Mouse (Mus musculus) lung, adult 2 months (tissue): ENCODE measurements around the gene Dnah7b. TPM values are rescaled to one million over a fixed set of nuclear protein-coding genes. Genes with fewer than 3 reads are reported as not detected.
A peak's percentile ranks its signal among the peaks of the same experiment; 100 is the strongest.
"Not testable (repeated sequence)": the region's sequence is repeated elsewhere in the genome, so short reads cannot be mapped to it uniquely, and the experiment has no call there.

Experiments used
- DNase-seq: peaks from one replicate; pipeline ENCODE4 v3.0.0; 2022
- H3K4me1 ChIP-seq: fragments of 200-500 bp; 2 replicates; pipeline ENCODE4 v1.6.1; 2011; ENCODE audit warnings: low read length; ENCODE audit not compliant: control insufficient read depth, insufficient read depth
- H3K4me3 ChIP-seq: fragments of 200-500 bp; replicated peaks from 2 replicates; pipeline ENCODE3; 2011; ENCODE audit warnings: low read depth, mild to moderate bottlenecking, control low read depth, low read length; ENCODE audit errors: extremely low read depth
- CTCF ChIP-seq: fragments of 200-500 bp; IDR thresholded peaks from 2 replicates; pipeline ENCODE4 v1.5.1; 2011; ENCODE audit warnings: mild to moderate bottlenecking, low read length, control low read depth; ENCODE audit not compliant: insufficient read depth
- POLR2A ChIP-seq: fragments of 200-500 bp; IDR thresholded peaks from 2 replicates; pipeline ENCODE4 v1.6.1; 2011; ENCODE audit warnings: low read depth, mild to moderate bottlenecking, control low read depth, low read length, borderline replicate concordance; ENCODE audit errors: extremely low read depth
- WGBS: fragments of 180-500 bp; shearing (Covaris S2); methylation state at CpG from one replicate; pipeline ENCODE4 v1.1.7; 2018; 5-methylcytosine and 5-hydroxymethylcytosine counted together
- polyA plus RNA-seq: library from polyadenylated mRNA; depleted of rRNA; stranded (reverse); fragments of >200 nt; gene quantifications from 2 replicates; pipeline ENCODE4 v1.2.3, GENCODE M21; 2012; rRNA removed

Dnah7b gene
- polyA plus RNA-seq: 1.3 and 1.9 TPM in 2 replicates

DNA sequence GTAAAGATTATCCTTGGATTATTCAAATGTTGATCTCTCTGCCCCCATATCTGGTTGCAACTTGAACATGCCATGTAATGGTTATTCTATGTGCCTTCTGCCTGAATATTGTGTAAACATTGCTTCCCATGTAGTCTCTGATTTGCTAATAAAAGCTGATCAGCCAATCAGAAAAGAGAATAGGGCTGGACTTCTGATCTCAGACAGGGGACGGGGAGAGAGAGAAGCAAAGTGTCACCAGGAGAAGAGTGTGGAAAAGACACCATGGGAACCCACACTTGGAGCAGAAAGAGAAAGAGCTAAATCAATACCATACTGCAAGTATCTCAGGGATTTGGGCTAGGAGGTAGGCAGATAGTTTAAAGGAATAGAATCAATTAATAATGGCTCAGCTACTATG lies at the start of gene Dnah7b:
Dnah7b (plus strand) TSS at position 301 of the 400 bp plus-strand sequence.
- peak within 1 kb of the TSS; percentile 62 for H3K4me3 ChIP-seq
- TF ChIP-seq CTCF: no peak
- no peak for TF ChIP-seq POLR2A
- no peak for DNase-seq
- WGBS: 36% methylated on average over 1 of the region's 1 CpGs
- H3K4me1 ChIP-seq: no peaks in the 10 kb centered on the region

DNA sequence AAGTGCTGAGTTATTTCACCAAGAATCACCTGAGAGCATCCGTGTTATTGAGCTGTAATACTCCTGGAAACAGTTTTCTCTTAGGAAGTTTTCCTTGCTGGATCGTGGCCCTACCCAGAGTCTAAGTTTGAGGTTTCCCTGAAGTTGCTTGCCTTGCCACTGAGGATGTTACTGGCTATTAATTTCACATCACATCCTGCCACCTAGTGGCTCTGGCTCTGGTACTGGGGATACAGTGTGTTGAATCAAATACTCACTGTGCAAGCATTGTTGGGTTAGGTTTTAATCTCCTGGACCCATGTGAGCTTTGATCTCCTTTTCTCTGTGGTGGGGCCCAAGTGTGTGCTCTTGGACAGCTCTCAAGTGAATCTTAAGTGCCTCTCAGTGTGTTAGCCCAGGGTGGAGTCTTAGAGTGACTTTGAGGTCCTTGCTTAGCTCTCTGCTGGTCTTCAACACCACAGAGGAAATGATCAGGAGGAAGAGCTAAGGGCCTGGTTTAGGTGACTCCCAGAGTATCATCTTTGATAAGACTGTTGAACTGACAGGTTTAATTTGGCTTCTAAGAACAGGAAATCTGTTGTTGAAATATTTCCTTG lies 47.6 kb upstream of the Dnah7b start:
- no peak overlapping the region for H3K4me3 ChIP-seq
- TF ChIP-seq CTCF (no peak), POLR2A (no peak)
- H3K4me1 ChIP-seq: no peaks in the 10 kb centered on the region
- WGBS: 30% methylated on average over 2 of the region's 2 CpGs
- DNase-seq: no peak

DNA sequence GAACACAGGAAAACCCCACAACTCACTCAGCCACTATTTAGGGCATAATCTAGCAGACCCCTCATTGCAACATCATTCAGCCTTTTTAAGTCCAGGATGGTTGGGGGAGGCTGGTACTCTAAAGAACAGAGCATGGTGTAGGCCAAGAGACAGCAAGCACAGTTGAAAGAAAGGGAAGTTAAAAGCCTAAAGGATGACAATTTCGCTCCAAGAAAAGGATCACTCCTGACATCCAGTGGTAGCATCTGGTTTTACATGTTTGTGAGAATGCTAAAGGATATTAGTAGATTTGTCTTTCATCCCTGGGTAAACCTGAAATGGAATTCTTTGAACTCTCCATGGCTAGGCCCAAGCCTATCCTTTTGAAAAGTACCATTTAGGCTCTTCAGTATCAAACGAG lies 43.9 kb upstream of the Dnah7b start:
- 28% methylated on average over 2 of the region's 2 CpGs for WGBS
- no peak overlapping the region for H3K4me3 ChIP-seq
- TF ChIP-seq POLR2A: no peak
- TF ChIP-seq CTCF: no peak
- no peaks in the 10 kb centered on the region for H3K4me1 ChIP-seq
- no peak for DNase-seq

DNA sequence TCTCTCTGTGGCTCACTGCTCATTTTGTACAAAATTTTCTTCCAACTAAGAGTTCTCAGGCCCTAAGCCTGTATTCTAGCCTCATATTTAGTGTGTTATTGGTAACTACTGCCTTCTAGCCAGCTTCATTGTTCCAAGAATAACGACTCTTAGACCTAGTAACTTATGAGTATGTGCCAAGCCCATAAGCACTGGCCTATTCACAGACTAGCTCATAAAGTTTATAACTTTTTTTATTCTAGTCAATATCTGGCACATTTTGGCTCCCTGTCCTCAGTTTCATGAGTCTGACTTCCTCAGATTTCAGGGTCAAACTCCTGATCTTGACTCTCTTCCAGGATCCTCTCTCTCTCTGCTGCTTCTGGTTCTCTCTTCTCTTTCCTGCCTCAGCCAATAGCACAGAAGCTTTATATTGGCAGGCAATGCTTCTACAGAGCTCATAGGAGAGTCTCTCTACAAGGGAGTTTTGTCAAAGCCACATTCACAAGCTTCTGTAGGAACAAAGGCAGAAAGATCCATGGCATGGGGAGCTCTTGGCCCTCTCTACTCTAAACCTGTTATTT lies 34.0 kb upstream of the Dnah7b start:
- Histone ChIP-seq H3K4me3 (no peak overlapping the region), H3K4me1 (no peaks in the 10 kb centered on the region)
- 40% methylated on average over 1 of the region's 1 CpGs for WGBS
- DNase-seq: no peak
- no peak for TF ChIP-seq CTCF
- TF ChIP-seq POLR2A: no peak

DNA sequence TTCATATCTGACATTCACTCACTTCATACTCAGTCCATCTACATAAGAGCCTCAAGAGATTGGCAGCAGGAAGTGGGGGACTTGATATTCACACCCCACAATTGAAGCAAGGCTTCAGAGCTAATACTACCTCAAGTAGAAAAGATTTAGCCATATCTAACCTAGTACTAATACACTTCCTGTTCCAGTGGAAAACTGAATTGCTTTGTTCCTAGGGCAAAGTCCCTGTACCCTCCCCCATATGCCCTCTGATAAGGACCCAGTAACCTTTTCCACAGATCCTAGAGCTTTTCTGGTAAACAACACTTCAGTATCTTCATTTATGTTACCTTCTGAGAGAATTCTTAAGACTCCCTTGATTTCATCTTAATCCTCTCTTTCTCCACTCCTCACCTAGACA lies 17.9 kb upstream of the Dnah7b start:
- Histone ChIP-seq H3K4me1 (no peaks in the 10 kb centered on the region), H3K4me3 (no peak overlapping the region)
- no peak for DNase-seq
- no peak for TF ChIP-seq POLR2A
- no peak for TF ChIP-seq CTCF

DNA sequence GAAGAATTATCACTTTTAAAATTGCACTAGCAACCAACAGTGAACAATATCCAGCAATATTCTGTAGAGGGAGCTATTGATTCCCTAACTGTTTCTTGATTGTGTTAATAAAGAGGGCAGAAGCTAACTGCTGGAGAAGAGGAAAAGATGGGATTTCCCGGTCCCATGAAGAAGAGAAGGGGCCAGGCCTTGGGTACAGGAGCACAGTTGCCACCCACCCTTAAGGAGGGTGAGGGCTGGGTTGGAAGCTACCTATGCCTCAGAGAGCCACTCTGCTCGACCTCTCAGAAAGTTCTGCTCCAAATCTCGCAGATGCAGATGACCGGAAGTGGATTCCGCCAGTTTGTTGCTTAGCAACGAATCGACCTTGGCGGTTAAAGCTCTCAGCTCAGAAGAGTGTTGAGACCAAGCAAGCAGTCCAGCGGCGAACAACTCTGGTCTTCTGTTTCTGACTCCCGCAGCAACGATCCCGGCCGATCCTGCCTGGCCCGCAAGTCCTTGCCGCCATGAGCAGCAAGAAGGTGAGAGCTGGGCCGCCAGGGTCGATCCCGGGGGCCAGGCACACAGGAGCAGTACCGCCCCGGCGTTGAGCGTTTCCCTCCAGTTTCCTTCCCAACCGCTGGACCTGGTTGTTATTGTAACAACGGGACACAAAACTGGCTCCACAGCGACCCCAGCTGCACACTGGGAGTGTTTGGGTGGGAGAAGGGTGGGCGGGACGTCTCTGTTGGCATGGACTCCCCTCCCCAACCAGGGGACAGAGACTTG lies 553 bp downstream of the Dnah7b start:
- WGBS: under 1% methylated on average over 28 of the region's 28 CpGs

DNA sequence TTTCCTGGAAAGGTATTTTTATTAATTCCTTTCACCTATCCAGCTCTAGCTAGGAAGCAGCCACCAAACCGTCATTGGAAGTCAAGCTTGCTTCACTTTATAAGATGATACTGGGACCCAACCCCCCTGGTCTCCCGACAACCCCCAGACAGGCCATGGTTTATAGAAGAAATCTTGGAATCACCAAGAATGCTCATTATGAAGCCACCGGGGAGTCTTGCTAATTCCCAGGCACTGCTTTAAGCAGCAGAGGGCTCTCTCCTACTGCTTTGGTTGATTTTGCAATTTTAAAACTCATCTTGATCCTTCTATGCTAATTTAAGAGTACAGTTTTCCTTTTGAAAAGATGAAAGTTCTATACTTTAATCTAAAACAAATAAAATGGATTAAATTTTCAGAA lies 2.7 kb downstream of the Dnah7b start:
- DNase-seq, H3K4me3 ChIP-seq, H3K4me1 ChIP-seq: not testable (repeated sequence)
- WGBS: 82% methylated on average over 3 of the region's 3 CpGs

More for the DNA sequence above, 553 bp downstream of the Dnah7b start:
- peak overlapping the region; percentile 62 for H3K4me3 ChIP-seq
- TF ChIP-seq POLR2A (no peak), CTCF (peak; percentile 12; the same call in 1 of the 2 replicates)
- no peaks in the 10 kb centered on the region for H3K4me1 ChIP-seq
- DNase-seq: peak; percentile 31

DNA sequence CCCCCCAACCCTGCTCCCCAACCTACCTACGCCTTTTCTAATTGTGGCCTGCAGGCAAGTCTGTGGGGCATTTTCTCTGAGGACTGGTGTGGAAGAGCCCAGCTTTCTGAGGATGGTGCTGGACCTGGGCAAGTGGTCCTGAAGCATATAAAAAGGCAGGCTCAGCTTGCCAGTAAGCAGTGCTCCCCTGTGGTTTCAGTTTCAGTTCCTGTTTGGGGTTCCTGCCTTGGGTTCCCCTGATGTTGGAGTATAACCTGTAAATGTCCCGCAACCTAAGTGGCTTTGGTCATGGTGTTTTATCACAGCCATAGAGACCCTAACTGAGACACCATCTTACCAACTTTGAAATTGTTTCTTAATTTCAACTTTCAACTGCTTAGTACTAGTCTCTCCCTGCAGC lies 11.8 kb downstream of the Dnah7b start:
- no peak overlapping the region for H3K4me3 ChIP-seq
- TF ChIP-seq POLR2A (no peak), CTCF (no peak)
- WGBS: 82% methylated on average over 2 of the region's 2 CpGs
- DNase-seq: no peak
- no peaks in the 10 kb centered on the region for H3K4me1 ChIP-seq

DNA sequence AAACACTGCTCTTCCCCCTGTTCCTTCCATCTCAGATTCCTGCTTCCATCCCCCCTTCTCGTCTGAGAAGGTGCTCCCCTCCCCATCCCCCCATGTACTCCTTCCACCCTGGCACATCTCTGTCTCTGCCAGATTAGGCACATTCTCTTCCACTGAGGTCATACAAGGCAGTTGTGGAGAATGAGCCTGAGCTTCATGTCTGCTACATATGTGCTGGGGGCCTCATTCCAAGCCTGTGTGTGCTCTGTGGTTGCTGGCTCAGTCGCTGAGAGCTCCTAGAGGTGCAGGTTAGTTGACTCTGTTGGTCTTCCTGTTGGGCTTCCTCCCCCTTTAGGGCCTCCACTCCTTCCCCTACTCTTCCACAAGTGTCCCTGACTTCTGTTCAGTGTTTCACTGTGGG lies 34.4 kb downstream of the Dnah7b start:
- TF ChIP-seq POLR2A: no peak
- TF ChIP-seq CTCF: no peak
- no peak for DNase-seq
- 57% methylated on average over 2 of the region's 2 CpGs for WGBS
- no peak overlapping the region for H3K4me3 ChIP-seq
- no peaks in the 10 kb centered on the region for H3K4me1 ChIP-seq

DNA sequence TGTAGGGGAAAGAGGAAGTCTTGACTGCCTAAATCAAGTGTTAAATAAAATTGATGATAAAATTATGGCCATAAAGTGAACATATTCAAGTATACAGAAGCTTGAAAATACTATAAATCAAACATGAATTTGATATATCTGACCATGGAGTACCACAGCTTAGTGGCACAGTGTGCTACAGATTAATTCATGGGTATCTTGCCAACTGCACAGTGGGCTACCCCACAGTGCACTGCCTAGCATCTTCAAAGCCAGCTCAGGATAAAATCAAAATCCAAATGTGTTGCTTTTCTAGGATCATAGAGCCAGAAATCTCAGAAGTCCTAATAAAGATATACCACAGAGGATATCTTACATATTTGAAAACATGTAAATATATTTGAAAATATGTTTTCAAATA lies 46.5 kb downstream of the Dnah7b start:
- H3K4me3 ChIP-seq, H3K4me1 ChIP-seq, DNase-seq: not testable (repeated sequence)

DNA sequence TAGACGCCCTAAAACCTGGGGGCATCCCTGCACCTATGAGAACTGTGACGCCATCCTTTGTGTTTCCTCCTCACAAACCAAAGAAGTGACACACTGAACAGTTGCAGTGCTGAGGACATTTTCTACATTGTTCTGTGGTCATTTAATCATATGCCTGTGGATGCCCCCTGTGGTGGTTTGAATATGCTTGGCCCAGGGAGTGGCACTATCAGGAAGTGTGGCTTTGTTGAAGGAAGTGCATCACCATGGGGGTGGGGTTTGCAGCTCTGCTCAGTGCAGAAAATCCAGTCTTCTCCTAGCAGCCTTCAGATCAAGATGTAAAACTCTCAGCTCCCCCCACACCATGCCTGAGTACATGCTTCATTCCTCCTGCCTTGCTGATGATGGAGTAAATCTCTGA lies 51.1 kb downstream of the Dnah7b start:
- WGBS: 91% methylated on average over 2 of the region's 2 CpGs
- not testable (repeated sequence) for H3K4me3 ChIP-seq, H3K4me1 ChIP-seq, DNase-seq
